Mouse (Mus musculus) Patski (cell line): ENCODE data around the gene Cebpb. TPM values are rescaled to one million over a fixed set of nuclear protein-coding genes. Genes with fewer than 3 reads are reported as not detected.

ENCODE experiments used
- ATAC-seq: fragments of 100-300 bp; one replicate; pipeline ENCODE4 v1.8.0; 2021
- CTCF ChIA-PET: fragments of 350-600 bp; sonication (Branson Sonifier 250); formaldehyde crosslinking; loops from one replicate; lab custom pipeline; 2022; ENCODE audit warnings: inconsistent platforms; lab: Charles Lee
- POLR2A ChIA-PET: fragments of 350-600 bp; sonication (Branson Sonifier 250); formaldehyde crosslinking; loops from one replicate; lab custom pipeline; 2022; ENCODE audit warnings: antibody characterized with exemption, inconsistent platforms; lab: Charles Lee
- DNase-seq: peaks from one replicate; pipeline ENCODE4 v3.0.0-alpha.2; 2011; ENCODE audit warnings: low read depth, low spot score
- H3K27me3 ChIP-seq: fragments of 371-371 bp; one replicate; pipeline ENCODE4 v1.5.1; 2021
- CTCF ChIP-seq: fragments of 100-300 bp; IDR thresholded peaks from one replicate; pipeline ENCODE4 v1.5.1; 2021
- in situ Hi-C: fragments of 300-500 bp; cut with MboI; formaldehyde crosslinking; loops from 3 replicates; pipeline ENCODE4 v1.11.1; 2018; ENCODE audit warnings: low pct_unique_long_range_greater_than_20kb, mixed read lengths
- polyA plus RNA-seq: library from polyadenylated mRNA; unstranded; gene quantifications from one replicate; pipeline ENCODE4 v1.2.3, GENCODE M21; 2021

Cebpb gene
- polyA plus RNA-seq, 1 experiment from 2014 or later, result 129 TPM

DNA sequence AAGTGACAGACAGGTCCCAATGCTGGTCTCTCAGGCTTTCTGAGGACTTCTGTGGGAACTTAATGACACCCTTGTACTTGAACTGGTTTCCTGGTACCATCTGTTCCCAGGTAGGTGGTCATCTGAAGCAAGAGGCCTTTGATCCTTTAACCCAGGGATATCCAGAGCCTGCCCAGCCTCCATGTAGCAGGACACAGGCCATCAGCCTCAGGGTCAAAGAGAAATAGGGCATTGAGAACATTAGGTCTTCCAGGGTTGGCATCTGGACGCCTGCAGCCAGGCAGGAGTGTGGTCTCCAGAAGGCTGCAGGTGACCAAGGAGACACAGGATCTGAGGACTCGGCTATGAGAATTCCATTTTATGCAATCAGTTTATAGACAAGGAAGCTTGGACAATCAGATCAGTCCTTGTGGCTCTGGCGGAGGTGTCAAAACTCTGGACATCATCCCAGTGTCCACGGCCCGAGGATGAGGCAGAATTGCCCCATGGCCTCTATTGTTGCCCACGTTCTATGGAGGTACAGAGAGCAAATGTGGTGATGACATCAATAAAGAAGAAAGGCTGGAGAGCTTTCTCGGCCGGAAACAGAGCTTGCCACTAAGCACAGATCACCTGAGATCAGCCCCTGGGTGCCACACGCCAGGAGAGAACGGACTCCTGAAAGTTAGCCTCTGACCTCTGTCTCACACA, 33.7 kb upstream of the Cebpb start:
- no peak for TF ChIP-seq CTCF
- ChIA-PET CTCF (interaction anchor here (1.8 kb wide), 1 partner anchor 14 kb away, joined by 4 read pairs; no protein-coding TSS in a partner anchor), POLR2A (no interaction called here)
- H3K27me3 ChIP-seq, result no peaks in the 10 kb centered on the region
- in situ Hi-C loops, result no loop called here
- no peak for ATAC-seq
- no peak for DNase-seq

DNA sequence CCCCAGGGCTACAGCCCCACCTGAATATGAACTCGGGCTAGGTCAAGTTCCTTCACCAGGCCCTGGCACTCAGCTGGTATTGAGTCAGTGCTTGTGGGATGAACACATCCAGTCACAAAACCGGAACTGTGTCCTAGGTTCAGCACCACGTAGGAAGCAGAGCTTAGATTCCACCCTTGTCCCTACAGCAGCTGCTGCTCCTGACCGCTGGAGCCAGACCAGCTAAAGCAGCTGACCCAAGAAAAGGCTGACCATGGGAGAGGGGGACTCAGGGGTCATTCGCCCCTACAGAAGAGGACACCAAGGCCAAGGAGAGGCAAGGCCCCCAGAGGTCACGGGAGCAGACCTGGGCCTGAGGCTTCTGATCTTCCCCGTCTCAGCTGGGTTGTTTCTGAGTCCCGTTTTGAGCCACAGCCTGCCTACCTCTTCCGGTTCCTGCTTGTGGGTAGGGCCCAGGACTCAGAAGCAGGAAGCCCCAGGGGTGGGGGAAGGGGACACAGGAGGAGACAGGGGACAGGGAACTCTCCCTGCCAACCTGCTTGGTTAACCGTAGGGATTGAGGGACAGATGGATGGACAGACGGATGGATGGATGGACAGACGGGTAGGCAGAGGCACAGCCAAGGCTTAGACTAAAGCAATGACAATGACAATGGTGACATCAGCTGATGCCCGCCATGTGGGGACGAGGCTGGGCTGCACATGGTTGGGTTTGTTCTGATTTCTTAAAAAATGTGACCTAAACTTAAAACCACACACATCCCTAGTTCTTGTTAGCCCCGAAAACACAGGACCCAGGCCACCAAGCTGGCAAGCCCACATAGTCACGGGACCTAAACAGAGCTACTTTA, 31.9 kb upstream of the Cebpb start:
- ChIA-PET CTCF (no interaction called here), POLR2A (no interaction called here)
- no peak for DNase-seq
- no peaks in the 10 kb centered on the region for H3K27me3 ChIP-seq
- TF ChIP-seq CTCF, result no peak
- no peak for ATAC-seq
- in situ Hi-C loops, result no loop called here

DNA sequence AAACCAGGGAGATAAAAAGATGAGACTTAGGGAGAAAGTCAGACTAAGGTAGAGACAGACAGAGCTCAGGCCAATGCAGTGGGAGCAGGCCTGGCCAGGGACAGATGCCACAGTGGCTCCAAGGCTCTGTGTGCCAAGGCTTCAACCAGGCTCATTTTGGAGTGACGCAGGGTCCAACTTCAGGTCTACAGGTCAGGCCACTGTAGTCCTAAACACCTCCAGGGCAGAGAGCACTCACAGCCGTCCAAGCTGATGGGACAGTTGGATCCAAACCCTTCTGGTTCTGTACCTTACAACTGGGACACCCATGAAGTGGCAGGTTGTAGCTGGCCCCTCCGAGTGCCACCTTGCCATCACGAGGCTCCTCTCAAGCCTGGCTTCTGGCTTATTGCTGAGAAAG, 30.7 kb upstream of the Cebpb start:
- ChIA-PET POLR2A (no interaction called here), CTCF (no interaction called here)
- no peak for TF ChIP-seq CTCF
- DNase-seq (no peak), ATAC-seq (no peak)
- H3K27me3 ChIP-seq, result no peaks in the 10 kb centered on the region
- in situ Hi-C loops, result no loop called here

DNA sequence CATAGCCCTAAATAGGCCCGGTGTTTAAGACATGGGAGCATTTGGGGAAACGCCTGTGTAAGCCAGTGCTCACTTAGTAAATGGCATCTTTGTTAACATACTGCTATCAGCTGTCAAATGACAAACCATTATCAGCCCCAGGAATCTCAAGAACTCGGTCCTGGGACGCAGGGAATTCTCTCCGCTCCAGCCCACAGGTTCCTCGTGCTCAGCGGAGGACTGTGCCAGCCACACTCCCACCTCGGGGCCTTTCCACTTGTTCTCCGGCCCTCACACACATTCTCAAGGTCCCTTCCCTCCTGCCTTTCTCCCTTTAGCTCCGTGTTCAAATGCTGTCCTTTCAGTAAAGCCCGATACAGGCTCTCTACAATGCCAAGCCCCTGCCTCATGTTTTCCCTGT, 30.0 kb upstream of the Cebpb start:
- ChIA-PET POLR2A (no interaction called here), CTCF (no interaction called here)
- no peaks in the 10 kb centered on the region for H3K27me3 ChIP-seq
- TF ChIP-seq CTCF, result no peak
- DNase-seq (no peak), ATAC-seq (no peak)
- in situ Hi-C loops, result no loop called here

DNA sequence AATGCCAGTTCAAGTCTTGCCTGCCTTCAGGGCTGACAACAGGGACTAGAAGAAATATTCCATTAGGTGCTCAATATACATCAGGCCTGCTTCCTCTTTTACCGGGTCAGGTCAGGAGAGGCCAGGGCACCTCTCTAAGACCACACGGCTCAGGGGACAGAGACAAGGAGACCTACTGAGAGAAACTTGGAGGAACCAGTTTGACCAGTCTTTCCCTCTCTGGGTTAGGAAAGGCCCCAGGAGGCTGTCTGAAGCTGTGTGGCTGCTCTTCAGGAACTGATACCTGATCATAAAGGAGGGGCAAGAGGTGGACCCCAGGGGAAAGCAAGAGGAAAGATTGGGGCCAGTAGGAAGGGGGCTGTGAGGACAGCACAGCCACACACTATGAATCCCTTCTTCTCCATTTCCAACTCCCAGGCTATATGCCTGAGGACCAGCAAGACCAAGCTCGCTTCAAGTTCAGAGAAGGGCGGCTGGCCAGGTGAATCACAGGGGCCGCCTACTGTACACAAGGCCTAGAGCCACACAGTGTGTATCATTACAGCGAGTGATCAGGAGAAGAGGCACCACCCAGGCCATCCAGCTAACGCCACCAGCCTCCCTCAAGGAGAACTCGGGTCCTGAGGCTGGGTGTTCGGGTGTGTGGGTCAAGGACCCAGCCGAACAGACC, 29.4 kb upstream of the Cebpb start:
- POLR2A ChIA-PET, result no interaction called here
- in situ Hi-C loops, result no loop called here
- no peak for DNase-seq

DNA sequence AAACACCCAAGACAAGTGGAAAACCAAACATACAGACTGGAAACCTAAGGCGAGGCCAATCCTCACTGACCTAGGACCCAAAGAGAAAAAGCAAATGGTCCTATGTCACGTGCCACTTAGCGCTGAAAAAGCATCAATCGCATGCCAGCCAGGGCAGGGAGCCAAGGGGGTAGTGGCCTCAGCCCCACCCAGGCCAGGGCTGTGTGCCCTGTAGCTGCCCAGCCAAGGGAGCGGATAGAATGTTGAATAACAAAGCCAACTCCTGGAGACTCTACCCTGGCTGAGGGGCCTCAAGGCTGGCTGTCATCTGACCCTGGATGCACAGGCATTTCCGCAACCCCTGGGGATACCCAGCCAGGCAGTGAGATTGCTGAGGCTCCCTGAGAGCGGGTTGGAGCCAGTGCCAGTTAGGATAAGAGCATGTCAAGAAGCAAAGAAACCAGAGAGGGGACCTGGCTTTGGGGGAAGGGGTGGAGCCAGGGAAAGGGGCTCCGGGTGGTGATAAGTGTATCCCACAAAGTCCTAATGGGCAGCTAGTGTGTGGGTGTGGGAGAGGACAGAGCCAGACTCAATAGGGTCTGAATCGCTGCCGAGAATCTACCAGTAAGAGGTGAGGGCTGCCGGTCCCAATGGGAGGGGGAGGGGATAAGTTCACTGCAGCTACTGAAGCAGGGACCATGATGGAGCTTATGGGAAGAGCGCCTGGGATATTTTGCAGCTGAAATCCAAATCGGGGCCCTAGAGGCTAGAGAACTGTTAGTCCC, 28.7 kb upstream of the Cebpb start:
- DNase-seq (no peak), ATAC-seq (no peak)
- no peak for TF ChIP-seq CTCF
- in situ Hi-C loops, result no loop called here
- CTCF ChIA-PET, result interaction anchor here (4.3 kb wide), 1 partner anchor 20 kb away, joined by 18 read pairs; no protein-coding TSS in a partner anchor
- POLR2A ChIA-PET, result no interaction called here
- no peaks in the 10 kb centered on the region for H3K27me3 ChIP-seq

More for the DNA sequence above, 29.4 kb upstream of the Cebpb start:
- CTCF ChIA-PET, result no interaction called here
- TF ChIP-seq CTCF, result no peak
- no peaks in the 10 kb centered on the region for H3K27me3 ChIP-seq
- ATAC-seq, result no peak

DNA sequence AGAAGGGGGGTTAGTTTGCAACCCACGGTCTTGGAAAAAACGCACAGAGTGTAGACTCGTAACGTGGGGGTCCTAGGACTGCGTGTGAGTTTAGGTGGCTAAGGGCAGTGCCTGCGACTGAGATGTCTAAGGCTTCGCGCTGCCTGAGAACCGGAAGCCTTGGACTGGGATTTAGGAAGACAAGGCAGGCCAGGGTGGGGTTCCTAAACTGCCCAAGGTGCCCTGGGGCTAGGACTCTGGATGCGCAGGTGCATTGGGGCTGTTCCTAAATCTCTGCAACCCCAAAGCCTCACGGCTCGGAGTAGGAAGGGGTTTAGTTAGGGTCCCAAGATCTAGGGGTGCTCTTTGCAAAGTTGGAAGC, 28.1 kb upstream of the Cebpb start:
- CTCF ChIA-PET, result interaction anchor here (4.3 kb wide), 1 partner anchor 20 kb away, joined by 18 read pairs; no protein-coding TSS in a partner anchor

DNA sequence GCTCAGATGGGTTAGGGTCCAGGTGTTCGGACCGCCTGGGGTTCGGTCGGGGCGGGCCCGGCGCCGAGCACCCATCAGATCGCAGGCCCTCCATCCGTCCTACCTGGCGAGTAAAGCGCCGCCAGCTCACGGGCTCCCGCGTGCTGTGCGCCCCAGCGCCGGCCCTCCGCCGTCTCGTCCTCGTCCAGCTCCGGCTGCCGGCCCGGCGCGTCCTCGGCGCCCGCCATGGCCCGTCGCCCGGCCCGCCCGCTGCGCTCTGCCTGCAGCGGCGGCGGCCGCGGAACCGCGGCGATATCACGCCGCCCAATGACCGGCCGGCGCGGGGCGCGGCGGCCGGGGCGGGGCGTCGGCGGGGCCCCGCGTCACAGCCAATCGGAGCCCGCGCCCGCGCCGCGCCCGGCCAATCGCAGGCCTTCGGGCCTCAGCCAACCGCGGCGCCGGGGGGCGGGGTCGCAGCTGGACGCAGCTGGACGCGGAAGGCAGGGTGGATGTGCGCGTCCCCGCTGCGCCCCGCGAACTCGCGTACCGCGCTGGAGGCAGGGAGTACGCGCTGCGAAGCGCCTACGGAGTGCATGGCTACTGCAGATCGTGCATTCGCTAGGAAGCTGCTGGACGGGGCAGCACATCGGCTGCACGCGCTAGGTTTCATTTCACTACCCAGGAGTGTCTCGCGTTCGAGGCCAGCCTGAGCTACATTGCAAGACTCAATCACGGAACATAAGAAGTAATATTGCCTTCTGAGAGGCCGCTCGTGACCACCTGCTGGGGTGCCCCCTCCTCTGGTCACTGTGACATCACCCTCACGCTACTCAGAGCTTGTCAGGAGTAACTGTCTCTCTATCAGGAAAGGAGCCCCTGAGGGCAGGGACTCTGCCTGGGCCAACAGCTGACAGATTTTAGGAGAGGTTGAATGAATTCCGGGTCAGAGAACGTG, 27.2 kb upstream of the Cebpb start, which contains the start of gene Gm20431:
TSS of gene Gm20431 (minus strand) at position 227 of the 934 bp plus-strand sequence.
- DNase-seq (no peak), ATAC-seq (peak; percentile 92)
- in situ Hi-C loops, result no loop called here
- ChIA-PET CTCF (interaction anchor here (1.3 to 4.3 kb wide), 2 partner anchors 19 to 21 kb away, joined by 3 to 18 read pairs; no protein-coding TSS in a partner anchor), POLR2A (interaction anchor here (2.0 kb wide), 1 partner anchor 30 kb away, joined by 6 read pairs; the partner anchor contains the start of gene Ube2v1)
- H3K27me3 ChIP-seq, result no peaks in the 10 kb centered on the region
- no peak for TF ChIP-seq CTCF

More for the DNA sequence above, 28.1 kb upstream of the Cebpb start:
- POLR2A ChIA-PET, result interaction anchor here (2.0 kb wide), 1 partner anchor 29 kb away, joined by 6 read pairs; the partner anchor contains the start of gene Ube2v1
- ATAC-seq, result no peak
- no peak for DNase-seq
- no peak for TF ChIP-seq CTCF
- in situ Hi-C loops, result no loop called here
- no peaks in the 10 kb centered on the region for H3K27me3 ChIP-seq

DNA sequence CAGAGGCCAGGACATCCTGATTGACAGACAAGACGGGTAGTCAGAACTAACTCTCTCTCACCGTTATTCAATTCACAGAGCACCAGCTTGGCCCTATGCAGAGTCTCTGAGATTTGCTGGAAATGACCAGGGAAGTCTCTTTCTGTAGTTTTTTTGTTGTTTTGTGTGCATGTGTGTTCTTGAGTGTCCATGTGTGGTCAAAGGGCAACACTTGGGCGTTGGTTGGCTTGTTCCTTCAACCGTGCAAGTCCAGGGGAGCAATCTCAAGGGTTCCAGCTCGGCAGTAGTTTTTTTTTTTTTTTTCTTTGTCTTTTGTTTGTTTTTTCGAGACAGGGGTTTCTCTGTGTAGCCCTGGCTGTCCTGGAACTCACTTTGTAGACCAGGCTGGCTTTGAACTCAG, 26.0 kb upstream of the Cebpb start:
- ChIA-PET POLR2A (interaction anchor here (2.0 kb wide), 1 partner anchor 31 kb away, joined by 6 read pairs; the partner anchor contains the start of gene Ube2v1), CTCF (interaction anchor here (4.3 kb wide), 1 partner anchor 18 kb away, joined by 18 read pairs; no protein-coding TSS in a partner anchor)
- in situ Hi-C loops, result no loop called here
- H3K27me3 ChIP-seq, result no peaks in the 10 kb centered on the region
- ATAC-seq, result no peak
- no peak for DNase-seq
- TF ChIP-seq CTCF, result no peak
